Mouse (Mus musculus): ENCODE measurements at regions not wholly inside any gene's neighbourhood (a gene's known extent, or its start where the extent isn't known, plus 50 kb on each side); places are given as distances from the start of the nearest gene placed in this dataset.

DNA sequence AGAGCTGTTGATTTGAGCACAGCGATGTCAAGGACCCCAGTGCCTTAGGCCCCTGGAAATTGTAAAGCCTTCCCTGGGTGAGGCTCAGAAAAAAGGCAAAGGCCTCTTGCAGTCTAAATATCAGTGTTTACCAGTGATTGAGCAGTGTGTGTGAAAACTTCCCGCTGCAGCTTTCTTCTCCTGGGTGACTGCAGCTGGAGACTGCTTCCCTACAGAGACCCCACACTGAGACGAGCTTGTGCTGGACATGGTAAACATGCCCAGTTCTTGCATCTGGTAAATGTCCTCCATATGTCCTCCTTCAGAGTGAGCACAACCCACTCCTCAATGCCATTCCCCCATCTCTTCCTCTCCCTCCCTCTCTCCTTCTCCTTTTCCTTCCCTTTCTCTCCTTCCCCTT, 58.8 kb upstream of the Igfbp3 start:
- TF ChIP-seq CTCF (conservative IDR thresholded peaks at IDR 0.05; ENCODE audit: low read length) (no peak), POU5F1 (IDR thresholded peaks at IDR 0.05; ENCODE audit: borderline replicate concordance, low read length) (no peak), NANOG (IDR thresholded peaks at IDR 0.05; ENCODE audit: borderline replicate concordance, low read length) (no peak)
